Mouse (Mus musculus): ENCODE results near the gene Adgrl3.

Gene Adgrl3

GRCm38 (mm10) chr5:81582886-81583285 is 562.9 kb downstream of the Adgrl3 start:
- DNase-seq: no peak

GRCm38 (mm10) chr5:81583425-81583824 is 563.5 kb downstream of the Adgrl3 start:
- DNase-seq: no peak

- DNase-seq: peak; percentile 34 to 43
Measured at GRCm38 (mm10) chr5:81584945-81585344, 565.0 kb downstream of the Adgrl3 start.

DNA sequence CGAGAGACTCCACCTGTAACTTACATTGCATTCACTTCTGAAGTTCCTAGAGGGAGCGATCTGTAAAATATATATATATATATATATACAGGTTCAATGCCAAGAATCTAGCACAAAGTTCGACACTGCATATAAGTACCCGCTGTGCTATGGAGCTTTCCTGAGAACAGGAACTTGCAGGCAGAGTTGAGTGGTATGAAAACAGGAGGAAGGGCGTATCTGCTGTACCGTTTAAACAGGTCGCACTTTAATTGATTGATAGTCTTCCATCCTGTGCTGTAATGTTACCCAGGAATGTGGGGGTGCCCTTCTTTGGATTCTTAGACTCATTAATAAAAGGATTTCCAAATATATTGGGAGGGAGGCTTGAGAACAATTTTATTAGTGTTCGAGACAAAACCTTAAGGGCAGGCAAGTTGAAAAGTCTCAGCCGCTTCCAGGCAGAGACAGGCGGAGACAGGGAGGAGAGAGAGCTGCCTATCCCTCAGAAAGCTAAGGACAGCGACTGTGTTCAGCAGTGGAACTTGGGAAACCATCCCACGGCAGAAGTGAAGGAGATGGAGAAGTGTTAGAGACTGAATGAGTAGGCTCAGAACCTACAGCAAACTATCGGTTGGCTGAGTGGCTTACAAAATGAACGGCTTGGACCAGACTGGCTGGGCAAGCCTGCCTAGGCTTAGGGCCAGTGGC is 570.2 kb downstream of the Adgrl3 start:
- DNase-seq: no peak

- DNase-seq: no peak
Measured at GRCm38 (mm10) chr5:81591481-81591880, 571.5 kb downstream of the Adgrl3 start.

DNA sequence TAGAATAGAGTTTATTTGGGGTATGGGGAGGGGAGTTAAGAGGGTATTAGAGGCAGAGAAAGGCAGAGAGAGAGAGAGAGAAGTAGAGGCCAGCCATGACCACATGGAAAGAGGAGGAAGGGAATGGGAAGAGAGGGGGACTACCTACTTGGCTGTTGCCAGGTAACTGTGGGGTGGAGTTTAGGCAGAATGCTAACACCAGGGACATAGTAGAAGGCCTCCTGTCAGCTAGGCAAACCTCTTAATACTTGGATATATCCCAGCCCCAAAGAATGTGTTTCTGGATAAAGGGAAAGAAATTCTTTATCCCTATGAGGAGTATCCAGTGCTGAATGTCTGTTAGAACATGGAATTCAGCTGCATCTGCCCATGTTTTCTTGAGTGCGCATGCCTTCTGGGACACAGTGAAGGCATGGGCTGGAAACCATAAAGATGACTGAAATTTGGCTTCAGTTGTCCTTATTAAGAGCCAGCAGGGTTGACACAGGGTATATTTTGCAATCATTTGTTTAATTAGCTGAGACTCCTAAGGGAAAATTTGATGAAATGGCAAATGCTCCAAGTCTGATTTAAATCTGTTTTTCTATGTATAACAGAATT is 573.6 kb downstream of the Adgrl3 start:
- DNase-seq: no peak

DNA sequence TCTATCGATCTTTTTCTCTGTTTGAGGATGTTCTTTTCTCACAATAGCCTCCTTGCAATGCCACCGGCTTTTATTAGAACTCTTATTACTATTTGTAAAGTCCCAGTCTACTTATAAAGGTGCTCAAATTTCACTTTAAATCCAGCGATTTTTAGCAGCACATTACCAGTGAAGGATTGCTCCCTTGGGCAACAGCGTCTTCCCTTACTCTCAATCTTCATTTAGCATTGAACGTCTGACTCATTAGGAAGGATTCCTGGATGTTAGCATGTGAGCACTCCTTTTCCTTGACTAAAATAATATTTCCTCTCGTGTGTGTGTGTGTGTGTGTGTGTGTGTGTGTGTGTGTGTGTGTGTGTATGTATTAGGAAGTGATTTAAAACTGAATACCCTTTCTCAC is 578.1 kb downstream of the Adgrl3 start:
- no peak for DNase-seq

- DNase-seq: no peak
Measured at GRCm38 (mm10) chr5:81602889-81603288, 583.0 kb downstream of the Adgrl3 start.

GRCm38 (mm10) chr5:81605646-81606045 is 585.7 kb downstream of the Adgrl3 start:
- no peak for DNase-seq

DNA sequence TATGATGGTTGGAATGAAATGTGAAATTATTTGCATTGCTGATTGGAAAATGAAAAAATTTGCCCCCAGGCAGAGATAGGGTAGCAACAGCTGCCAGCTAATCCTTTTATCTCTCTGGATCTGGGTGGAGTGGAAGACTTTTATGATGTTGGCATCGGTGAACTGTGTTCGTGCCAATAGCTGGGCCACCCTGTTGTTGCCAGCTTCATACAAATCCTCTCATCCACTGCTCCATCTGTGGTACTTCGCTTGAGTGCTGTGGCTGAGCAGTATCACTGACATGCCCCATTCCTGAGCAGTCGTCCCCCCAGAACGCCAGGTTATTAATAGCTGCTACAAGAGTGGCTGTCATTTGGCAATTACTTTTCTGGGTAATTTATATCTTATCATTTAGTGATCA is 590.3 kb downstream of the Adgrl3 start:
- peak; percentile 79 to 85 for DNase-seq

DNA sequence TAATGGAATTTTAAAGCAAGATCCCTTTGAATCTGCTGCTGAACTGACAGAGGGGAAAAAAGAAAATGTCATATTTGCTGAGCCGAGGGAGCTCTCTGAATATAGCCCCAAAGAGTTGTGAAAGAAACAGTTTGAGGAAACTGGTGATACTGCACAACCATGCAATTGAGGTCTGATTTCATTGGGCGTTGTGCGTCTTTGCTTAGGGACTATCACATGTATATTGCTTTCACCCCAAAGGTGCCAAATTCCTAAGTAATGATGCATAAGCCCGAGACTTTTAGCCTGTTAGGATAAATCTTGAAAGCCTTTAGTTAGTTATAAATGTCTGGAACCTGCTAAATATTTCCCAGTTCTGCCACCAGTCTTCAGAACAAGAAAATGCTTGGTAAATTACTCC is 594.7 kb downstream of the Adgrl3 start:
- DNase-seq: no peak

GRCm38 (mm10) chr5:81621106-81621505 is 601.2 kb downstream of the Adgrl3 start:
- DNase-seq: no peak

DNA sequence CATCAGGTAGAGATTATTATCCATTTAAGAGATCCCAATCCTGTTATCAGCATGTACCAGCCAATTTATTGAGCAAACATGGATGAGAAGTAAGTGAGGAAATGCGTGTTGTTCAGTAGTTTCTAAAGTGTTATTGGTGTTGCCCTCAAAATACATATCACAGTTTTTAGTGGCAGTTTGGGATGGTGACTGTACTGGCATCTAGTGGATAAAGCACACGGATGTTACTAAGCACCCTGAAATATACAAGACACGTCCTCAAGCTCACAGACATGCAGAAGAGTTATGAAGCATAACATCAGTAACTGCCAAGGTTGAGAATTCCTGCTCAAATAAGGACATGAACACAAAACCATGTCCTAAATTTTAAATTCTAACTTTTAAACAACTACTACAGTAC is 601.8 kb downstream of the Adgrl3 start:
- no peak for DNase-seq

- no peak for DNase-seq
Measured at GRCm38 (mm10) chr5:81623846-81624245, 603.9 kb downstream of the Adgrl3 start.

DNA sequence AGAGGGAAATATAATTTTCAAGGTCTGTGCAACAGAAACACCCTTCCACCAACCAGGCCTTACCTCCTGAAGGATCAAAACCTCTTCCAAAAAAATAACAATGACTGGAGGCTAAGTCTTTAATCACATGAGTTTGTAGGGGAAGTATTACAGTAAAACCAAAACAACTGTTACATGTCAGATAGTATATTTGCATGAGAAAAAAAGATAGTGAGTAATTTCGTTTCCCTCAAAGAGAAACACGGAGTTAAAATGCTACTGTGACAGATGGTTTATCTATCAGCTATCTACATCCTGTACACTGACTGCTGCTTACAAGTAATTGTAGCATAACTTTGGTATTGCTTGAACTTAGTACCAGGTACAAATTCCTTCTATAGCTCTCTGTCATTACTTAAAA is 616.2 kb downstream of the Adgrl3 start:
- DNase-seq: no peak

GRCm38 (mm10) chr5:81638422-81638821 is 618.5 kb downstream of the Adgrl3 start:
- no peak for DNase-seq

DNA sequence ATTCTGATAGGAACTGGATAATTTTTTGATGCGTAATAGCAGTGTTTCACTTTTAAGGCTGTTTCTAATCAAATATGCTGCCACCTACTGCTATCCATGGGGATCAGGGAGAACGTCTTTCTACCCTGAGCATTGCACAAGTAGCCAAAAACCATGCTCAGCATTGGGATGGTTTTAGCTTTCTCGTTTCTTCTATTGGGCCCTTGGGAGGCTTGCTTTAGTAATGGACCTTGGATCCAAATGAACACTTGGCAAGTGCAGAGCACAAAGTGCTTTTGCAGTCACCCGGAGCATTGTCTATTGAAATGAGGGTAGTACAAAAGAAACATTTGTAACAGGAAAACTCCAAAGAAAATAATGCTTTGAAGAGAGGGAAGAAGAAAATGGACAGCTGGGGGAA is 620.2 kb downstream of the Adgrl3 start:
- peak; percentile 15 to 20 for DNase-seq

DNA sequence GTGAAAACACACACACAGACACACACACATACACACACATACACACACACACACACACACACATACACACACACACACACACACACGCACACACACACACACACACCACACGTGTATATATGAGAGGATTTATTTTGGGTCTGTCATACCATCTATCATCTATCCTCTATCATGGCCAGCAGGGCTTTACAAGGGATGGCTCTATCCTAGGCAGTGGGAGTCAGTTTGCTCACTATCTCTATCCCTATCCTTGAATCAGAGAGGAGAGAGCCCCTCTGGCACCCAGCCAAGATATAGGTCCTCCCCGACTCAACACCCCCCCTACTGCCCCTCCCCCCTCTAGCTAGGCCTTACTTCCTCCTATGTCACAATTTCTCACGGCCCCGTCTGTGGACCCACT is 625.6 kb downstream of the Adgrl3 start:
- peak; percentile 12 to 23 for DNase-seq

GRCm38 (mm10) chr5:81653941-81654340 is 634.0 kb downstream of the Adgrl3 start:
- no peak for DNase-seq

DNA sequence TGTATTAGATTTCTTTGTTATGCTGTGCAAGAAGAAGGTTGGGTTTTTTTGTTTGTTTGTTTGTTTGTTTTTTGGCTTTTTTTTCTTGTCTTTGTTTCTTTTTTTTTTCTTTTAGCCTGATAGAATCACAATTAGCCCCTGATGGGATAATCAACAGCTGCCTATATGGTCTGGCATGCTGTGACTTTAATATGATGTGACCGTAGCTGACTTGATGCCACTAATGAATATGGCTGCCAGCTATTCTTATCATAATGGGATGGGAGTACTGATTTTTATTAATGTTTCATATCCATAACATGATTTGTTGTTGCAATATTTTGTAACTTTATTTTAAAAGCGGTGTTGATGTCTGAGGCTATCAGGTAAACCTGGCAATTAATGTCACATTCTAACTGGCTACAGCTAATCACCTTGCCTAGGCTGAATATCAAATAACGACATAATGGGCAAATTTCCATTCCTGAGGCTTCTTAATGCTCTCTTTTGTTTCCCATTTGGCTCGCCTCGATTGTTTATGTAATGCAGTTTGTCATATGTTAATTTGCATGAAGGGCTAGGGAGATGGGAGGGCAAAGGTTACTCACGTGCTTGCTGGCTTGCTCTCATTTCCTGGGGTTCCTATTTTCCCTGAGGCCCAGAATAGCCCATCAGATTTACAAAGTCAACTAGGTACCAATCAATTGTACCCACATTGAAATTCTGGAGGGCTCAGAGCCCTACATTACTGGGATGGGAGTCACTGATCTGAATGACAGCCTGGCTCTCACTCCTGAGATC is 641.9 kb downstream of the Adgrl3 start:
- no peak for DNase-seq

DNA sequence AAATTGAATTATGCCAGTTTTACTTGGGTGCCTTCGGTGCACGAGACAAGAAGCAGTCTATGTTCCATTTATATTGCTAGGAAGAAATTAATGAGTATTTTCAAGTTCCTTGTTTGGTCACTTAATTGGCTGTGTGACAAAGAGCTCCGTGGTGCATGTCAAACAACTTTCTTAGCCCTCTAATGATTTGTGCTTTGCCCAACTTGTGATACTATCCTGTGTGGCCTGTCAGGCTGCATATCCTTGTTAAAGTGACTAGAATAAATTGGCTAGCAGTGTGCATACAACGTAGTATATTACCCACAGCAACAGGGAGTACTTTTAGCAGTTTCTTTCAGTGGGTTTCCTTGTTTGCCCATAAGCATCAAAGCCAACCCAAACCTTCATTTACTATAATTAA is 651.1 kb downstream of the Adgrl3 start:
- DNase-seq: no peak

DNA sequence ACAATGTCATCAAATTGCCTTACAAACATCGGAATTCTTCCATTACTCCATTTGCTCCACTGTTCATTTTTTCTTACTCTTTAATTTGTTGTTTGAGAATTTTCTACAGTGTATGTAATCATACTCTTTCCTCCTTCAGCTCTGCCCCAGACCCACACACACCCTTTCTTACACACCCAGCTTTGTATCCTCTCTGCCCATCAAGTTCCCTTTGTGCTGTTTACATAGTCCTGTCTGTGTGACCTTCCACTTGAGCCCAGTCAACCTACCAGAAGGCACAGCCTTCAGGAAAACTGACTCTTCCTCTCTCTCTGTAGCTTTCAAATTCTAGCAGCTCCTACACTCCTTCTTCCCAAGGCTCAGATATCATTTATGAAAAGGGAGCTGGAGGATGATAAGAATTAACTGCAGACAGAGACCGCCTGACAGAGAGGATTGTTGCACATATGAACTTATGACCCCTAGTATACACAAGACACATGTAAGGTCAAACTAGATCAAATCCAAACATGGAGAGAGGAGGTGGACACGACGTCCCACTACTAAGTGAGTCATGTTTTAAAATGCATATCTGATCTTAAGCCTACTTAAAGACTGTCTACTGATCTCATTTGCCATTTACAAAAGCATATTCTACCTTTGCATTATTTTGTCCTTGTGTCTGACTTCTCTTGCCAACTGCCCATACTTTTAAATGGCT is 654.5 kb downstream of the Adgrl3 start:
- DNase-seq: no peak

GRCm38 (mm10) chr5:81674975-81675371 is 655.0 kb downstream of the Adgrl3 start:
- DNase-seq: no peak

Measured in cerebellum, postnatal 10 days (tissue).